Mouse (Mus musculus) T-cell, adult 66 days (primary cell): Measurements from ENCODE around the gene Krit1. TPM values are rescaled to one million over a fixed set of nuclear protein-coding genes. Genes with fewer than 3 reads are reported as not detected.

ENCODE experiments used
- total RNA-seq, 2 experiments: library from RNA; stranded (reverse); gene quantifications; 3 replicates in 1 of 2; 4 replicates in 1 of 2; pipeline ENCODE4 v1.2.4; 2023

Krit1 gene
- total RNA-seq = 100 to 1,000 TPM in 1 of 2 experiments, 10 to 100 TPM in 1; 99.7 to 100 TPM

GRCm38 (mm10) chr5:3802433-3803291 is at the start of gene Krit1, which contains the start of gene Ankib1:
Gene Krit1 (plus strand): TSS chr5:3803184.
Gene Ankib1 (minus strand): TSS chr5:3802925.

DNA sequence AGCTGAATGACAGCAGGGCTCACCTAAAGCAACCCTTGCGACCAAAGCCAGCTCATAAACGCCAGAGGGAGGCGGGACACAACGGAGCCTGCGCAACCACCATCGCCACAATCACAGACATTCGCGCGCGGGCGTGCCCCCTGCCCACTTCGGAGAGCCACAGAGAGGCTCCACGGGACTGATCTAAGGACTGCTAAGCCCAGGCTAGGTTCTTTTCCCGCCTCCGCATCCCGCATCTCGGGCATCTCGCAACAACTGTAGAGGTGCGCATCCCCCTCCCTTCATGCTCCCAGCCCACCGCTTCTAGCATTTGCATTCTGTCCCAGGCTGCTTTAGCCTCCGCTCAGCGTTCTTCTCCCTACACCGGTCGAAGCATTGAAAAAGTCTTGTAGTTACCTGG is 42.0 kb downstream of the Krit1 start, which contains the start of gene Lrrd1:
Gene Lrrd1, plus strand, starts transcription at position 148 of the 400 bp plus-strand sequence.

DNA sequence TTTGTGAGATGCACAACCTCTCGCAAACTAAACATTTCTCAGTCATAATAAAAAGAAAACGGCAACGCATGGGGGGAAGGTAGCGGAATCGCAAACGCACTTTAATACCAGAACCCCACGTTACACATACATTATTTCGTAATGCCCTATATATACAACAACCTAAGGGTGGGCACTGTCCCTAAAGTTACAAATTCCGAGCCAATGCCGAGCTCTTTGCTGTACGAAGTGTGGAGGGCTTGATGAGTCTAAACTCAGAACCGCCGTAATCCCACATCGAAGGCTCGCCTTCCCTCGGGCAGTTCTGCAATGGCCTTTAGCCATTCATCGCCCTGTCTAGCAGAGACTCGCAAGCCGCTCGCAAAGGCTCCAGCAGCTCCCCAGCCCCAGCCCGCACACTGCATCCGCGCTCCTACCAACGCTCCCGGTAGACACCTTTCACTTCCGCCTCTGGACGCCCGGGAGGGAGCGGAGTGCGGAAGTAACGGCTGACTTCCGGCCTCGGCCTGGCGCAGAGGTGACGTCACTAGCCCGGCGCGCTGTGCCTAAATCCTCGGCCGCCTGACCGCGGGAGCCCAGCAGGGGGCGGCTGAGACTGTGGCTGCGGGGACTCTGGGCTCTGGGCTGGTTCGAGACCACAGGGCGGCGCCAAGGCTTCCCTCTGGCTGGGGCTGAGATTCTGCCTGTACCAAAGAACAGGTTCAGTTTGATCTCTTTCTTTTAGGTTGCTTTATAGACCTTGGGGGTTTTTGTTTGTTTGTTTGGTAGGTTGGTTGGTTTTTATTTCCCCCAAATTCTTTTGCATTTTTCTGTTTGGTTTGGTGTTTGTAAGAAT is 90.7 kb downstream of the Krit1 start, which contains the start of gene Mterf1a:
Gene Mterf1a, minus strand, starts transcription at position 475 of the 835 bp plus-strand sequence.

Other genes starting within 250 kb of the Krit1 start
- gene 1700109H08Rik, start 231.6 kb upstream of the Krit1 start, total RNA-seq = 10 to 100 TPM; 27.1 to 27.2 TPM
- gene Pex1, start 207.1 kb upstream of the Krit1 start, total RNA-seq = 10 to 100 TPM; 17.2 to 21.3 TPM
- 10 to 100 TPM; 84.5 to 91.4 TPM for gene Rbm48, start 206.6 kb upstream of the Krit1 start, total RNA-seq
- gene Tmbim7, start 152.0 kb upstream of the Krit1 start, total RNA-seq = under 1 TPM in 1 of 2 experiments, not detected in 1; 0.62 TPM
- gene Gatad1, start 146.0 kb upstream of the Krit1 start, total RNA-seq = 10 to 100 TPM; 41.6 to 52.1 TPM
- 100 to 1,000 TPM; 104 to 113 TPM for gene Ankib1, start 259 bp upstream of the Krit1 start, total RNA-seq
- gene Lrrd1, start 42.0 kb downstream of the Krit1 start, total RNA-seq = under 1 TPM; 0.23 to 0.95 TPM
- gene Mterf1a, start 90.7 kb downstream of the Krit1 start, total RNA-seq = 10 to 100 TPM; 10.0 to 12.9 TPM
- 100 to 1,000 TPM; 101 to 103 TPM for gene Akap9, start 124.9 kb downstream of the Krit1 start, total RNA-seq